Mouse (Mus musculus) cerebellum, adult 2 months (tissue): ENCODE data around the gene Shcbp1l.
"Not testable (repeated sequence)": the region's sequence is repeated elsewhere in the genome, so short reads cannot be mapped to it uniquely, and the experiment has no call there.

ENCODE experiments used
- CTCF ChIP-seq: fragments of 200-500 bp; IDR thresholded peaks from 2 replicates; pipeline ENCODE4 v1.5.1; 2011; ENCODE audit warnings: low read depth, mild to moderate bottlenecking, control low read depth, low read length, moderate library complexity, borderline replicate concordance; ENCODE audit not compliant: insufficient read depth
- POLR2A ChIP-seq: fragments of 200-500 bp; IDR thresholded peaks from 2 replicates; pipeline ENCODE4 v1.6.1; 2011; ENCODE audit warnings: low read length, control low read depth, borderline replicate concordance; ENCODE audit not compliant: insufficient read depth

DNA sequence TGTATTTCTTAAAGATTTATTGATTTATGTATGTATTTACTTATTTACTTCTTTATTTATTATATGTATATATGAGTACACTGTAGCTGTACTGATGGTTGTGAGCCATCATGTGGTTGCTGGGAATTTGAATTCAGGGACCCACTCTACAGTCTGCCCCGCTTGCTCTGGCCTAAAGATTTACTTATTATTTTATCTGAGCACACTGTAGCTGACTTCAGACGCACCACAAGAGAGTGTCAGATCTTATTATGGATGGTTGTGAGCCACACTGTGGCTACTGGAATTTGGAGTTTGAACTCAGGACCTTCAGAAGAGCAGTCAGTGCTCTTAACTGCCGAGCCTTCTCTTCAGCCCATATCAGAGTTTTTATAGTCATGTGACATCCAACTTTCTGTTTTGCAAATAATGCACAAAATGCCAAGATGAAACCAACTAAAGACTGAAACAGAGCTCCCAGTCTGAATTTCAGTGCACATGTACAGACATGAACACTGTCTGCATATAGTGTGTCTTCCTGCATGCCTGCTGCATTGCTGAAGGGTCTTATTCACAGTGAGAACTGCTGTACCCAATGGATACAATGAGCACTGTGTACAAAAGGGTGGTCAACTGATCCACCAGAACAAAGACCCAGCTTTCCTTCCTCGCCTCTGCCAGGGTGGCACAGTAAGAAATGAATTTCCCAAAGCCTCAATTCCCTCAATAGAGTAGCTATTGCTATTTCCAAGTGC lies 12.1 kb upstream of the Shcbp1l start:
- TF ChIP-seq CTCF, POLR2A: not testable (repeated sequence)
